Mouse (Mus musculus) adrenal gland, adult 18-20 months (tissue): ENCODE measurements around the gene Tcf21. TPM values are rescaled to one million over a fixed set of nuclear protein-coding genes. Genes with fewer than 3 reads are reported as not detected.
A peak's percentile ranks its signal among the peaks of the same experiment; 100 is the strongest.

Source experiments
- DNase-seq, 2 experiments: peaks; one replicate each; pipeline ENCODE4 v3.0.0; 2021 to 2022; ENCODE audit warnings: low spot score in 2 of 2
- long read RNA-seq, 2 experiments: library from polyadenylated mRNA; stranded (forward); transcript quantifications; one replicate each; pipeline ENCODE4 v2.0.0; 2021
- total RNA-seq, 2 experiments: library from RNA; stranded (reverse); gene quantifications; 1 replicate in 1 of 2; 2 replicates in 1 of 2; pipeline ENCODE4 v1.2.3; 2021

The Tcf21 gene
- total RNA-seq: 10 to 100 TPM in 1 of 2 experiments, 1 to 10 TPM in 1; 7.1 to 11.0 TPM
- long read RNA-seq, experiment 1, transcript Tcf21-201 (2 exons, 1,267 nt): major isoform, 6 of 6 reads
- long read RNA-seq, experiment 1, partial matches to known transcripts: 0 of 6 reads
- long read RNA-seq, experiment 1, other reads (novel, unspliced or antisense): 0 of 6 reads
- long read RNA-seq, experiment 2, transcript Tcf21-201 (2 exons, 1,267 nt): major isoform, 79 of 80 reads
- long read RNA-seq, experiment 2, partial matches to known transcripts: 0 of 80 reads
- long read RNA-seq, experiment 2, other reads (novel, unspliced or antisense): 0 of 80 reads

- no peak for DNase-seq
These were observed at the start of gene Tcf21 for GRCm38 (mm10) chr10:22819871-22820590. Gene Tcf21, minus strand, starts transcription at chr10:22820174.

- no peak for DNase-seq
These were observed 48.5 kb upstream of the Tcf21 start for GRCm38 (mm10) chr10:22868386-22868918.

GRCm38 (mm10) chr10:22867210-22867609 lies 47.2 kb upstream of the Tcf21 start:
- DNase-seq: no peak

- peak in 1 of 2 experiments; percentile 7 for DNase-seq
These were observed 38.1 kb upstream of the Tcf21 start for GRCm38 (mm10) chr10:22858111-22858510.

GRCm38 (mm10) chr10:22854330-22854729 lies 34.4 kb upstream of the Tcf21 start:
- DNase-seq: no peak

- DNase-seq: no peak
These were observed 25.4 kb upstream of the Tcf21 start for GRCm38 (mm10) chr10:22845351-22845750.

GRCm38 (mm10) chr10:22844731-22845130 lies 24.8 kb upstream of the Tcf21 start:
- no peak for DNase-seq

- DNase-seq: no peak
These were observed 23.7 kb upstream of the Tcf21 start for GRCm38 (mm10) chr10:22843440-22844361.

GRCm38 (mm10) chr10:22842781-22843439 lies 22.9 kb upstream of the Tcf21 start:
- no peak for DNase-seq

- DNase-seq: no peak
These were observed 22.1 kb upstream of the Tcf21 start for GRCm38 (mm10) chr10:22842113-22842512.

GRCm38 (mm10) chr10:22826244-22826643 lies 6.3 kb upstream of the Tcf21 start:
- no peak for DNase-seq

- DNase-seq: no peak
These were observed 2.9 kb upstream of the Tcf21 start for GRCm38 (mm10) chr10:22822896-22823295.

GRCm38 (mm10) chr10:22822486-22822885 lies 2.5 kb upstream of the Tcf21 start:
- no peak for DNase-seq

GRCm38 (mm10) chr10:22821709-22822108 lies 1.7 kb upstream of the Tcf21 start:
- DNase-seq: no peak

GRCm38 (mm10) chr10:22821267-22821666 lies 1.3 kb upstream of the Tcf21 start:
- DNase-seq: no peak

- no peak for DNase-seq
These were observed 867 bp upstream of the Tcf21 start for GRCm38 (mm10) chr10:22820841-22821240.

- DNase-seq: no peak
These were observed 619 bp downstream of the Tcf21 start for GRCm38 (mm10) chr10:22819239-22819870.

- no peak for DNase-seq
These were observed 1.3 kb downstream of the Tcf21 start for GRCm38 (mm10) chr10:22818600-22819238.

- no peak for DNase-seq
These were observed 2.0 kb downstream of the Tcf21 start for GRCm38 (mm10) chr10:22817976-22818375.

- no peak for DNase-seq
These were observed 2.4 kb downstream of the Tcf21 start for GRCm38 (mm10) chr10:22817561-22817960.
